Mouse (Mus musculus): ENCODE data around the gene Lpcat3. TPM values are rescaled to one million over a fixed set of nuclear protein-coding genes. Genes with fewer than 3 reads are reported as not detected.

The Lpcat3 gene
- polyA plus RNA-seq, 1 experiment from 2014 or later: 68.4 TPM

DNA sequence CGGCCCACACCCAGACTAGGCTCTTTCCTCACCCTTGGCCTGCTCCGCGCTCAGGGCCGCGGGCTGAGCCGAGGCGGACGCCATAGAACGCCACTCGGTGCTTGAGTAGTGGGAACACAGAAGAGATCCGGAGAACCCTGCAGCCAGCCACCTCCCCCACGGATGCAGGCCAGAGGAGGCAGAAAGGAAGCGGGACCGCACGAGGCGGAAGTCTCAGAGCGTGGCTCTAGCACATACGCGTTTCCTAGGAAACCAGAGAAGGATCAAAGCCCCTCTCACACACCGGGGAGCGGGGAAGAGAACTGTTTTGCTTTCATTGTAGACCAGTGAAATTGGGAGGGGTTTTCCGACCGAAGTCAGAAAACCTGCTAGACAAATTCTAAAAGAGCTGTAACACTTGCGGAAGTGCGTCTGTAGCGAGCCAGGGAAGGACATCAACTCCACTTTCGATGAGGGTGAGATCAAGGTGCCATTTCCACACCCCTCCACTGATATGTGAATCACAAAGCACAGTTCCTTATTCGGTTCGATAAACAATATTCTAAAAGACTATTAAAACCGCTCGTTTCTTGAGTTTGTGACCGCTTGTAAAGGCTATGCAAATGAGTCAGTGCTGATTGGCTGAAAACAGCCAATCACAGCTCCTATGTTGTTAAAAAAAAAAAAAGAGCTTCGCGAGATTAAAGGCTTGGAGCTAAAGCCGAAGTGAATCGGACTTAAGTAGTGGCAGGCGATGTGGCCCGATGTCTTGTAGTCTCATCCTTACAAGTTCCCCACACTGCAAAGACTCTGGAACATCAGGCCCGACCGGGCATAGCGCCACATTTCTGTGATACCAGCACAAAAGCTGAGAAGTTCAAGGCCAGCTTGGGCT lies 78.3 kb downstream of the Lpcat3 start, which contains the start of gene Grcc10:
Gene Grcc10 (minus strand): TSS at position 487 of the 874 bp plus-strand sequence.
- DNase-seq (peak; percentile 85), ATAC-seq (ENCODE audit: low read depth) (peak; percentile 82)
- Histone ChIP-seq H3K36me3 (peaks cover 6% of the 10 kb centered on the region), H3K4me2 (peak within 1 kb of the TSS; percentile 97), H3K9me3 (replicated peaks) (no peaks in the 10 kb centered on the region), H3K9ac (peak within 1 kb of the TSS; percentile 85), H3K27ac (peak within 1 kb of the TSS; percentile 98), H3K4me1 (replicated peaks) (peaks cover 56% of the 10 kb centered on the region), H3K27me3 (no peaks in the 10 kb centered on the region), H3K4me3 (replicated peaks) (peak within 1 kb of the TSS; percentile 67)
- WGBS (ENCODE audit: insufficient replicate concordance): under 1% methylated on average over 41 of the region's 41 CpGs

DNA sequence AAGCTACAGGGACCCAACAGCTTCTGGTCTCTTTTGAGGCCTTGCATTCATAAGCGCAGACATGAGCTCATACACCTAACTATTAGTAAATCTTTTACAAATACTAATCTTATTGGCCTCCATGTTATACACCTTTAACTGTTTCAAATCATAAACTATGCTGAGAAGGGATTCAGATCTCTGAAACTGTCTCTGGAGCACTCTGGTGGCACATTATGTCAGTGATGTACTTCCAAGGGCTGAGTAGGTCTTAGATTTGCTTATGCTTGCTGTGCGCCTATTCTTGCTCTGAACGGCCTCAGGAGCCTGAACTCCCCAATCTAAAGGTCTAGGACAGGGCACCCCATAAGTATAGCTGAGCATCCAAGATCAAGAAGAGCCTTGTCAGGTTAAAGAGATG lies 79.0 kb downstream of the Lpcat3 start:
- Histone ChIP-seq H3K4me2 (peak overlapping the region; percentile 97), H3K27ac (peak overlapping the region; percentile 98), H3K27me3 (no peaks in the 10 kb centered on the region), H3K36me3 (peaks cover 6% of the 10 kb centered on the region), H3K4me1 (replicated peaks) (peaks cover 63% of the 10 kb centered on the region), H3K9ac (peak overlapping the region; percentile 85), H3K9me3 (replicated peaks) (no peaks in the 10 kb centered on the region), H3K4me3 (replicated peaks) (peak overlapping the region; percentile 67)
- DNase-seq (no peak), ATAC-seq (ENCODE audit: low read depth) (no peak)
- 78% methylated on average over 3 of the region's 3 CpGs for WGBS (ENCODE audit: insufficient replicate concordance)

DNA sequence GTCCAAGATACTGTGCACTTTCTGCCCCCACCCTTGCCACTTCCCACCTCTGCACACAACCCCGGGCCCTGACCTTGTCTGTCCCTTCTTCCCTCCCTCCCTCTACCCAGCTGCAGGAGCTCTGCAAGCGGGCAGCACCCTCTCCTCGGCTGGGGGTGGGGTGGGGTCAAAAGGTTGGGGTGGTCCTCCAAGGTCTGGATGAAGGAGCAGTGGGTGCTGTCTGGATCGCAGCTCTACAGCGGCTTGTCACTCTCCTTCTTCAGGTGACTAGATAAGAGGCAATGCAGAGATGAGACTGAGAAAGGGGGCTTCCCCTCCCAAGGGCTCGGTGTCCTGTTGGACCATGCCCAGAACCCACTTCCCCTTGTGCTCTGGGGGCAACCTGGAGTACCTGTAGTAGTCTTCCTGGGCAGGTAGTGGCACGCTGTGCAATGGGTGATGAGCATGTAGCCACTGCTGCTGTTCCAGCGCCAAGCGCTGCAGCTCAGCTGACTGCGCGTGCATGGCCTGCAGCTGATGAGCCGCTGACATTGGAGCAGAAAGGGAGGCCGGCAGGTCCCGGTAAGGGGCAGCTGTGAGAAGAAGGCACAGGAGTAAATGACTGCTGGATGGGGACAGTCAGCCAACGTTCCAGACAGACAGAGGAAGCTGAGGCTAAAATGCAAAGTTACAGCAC lies 80.2 kb downstream of the Lpcat3 start:
- no peak for ATAC-seq (ENCODE audit: low read depth)
- Histone ChIP-seq H3K9me3 (replicated peaks) (no peaks in the 10 kb centered on the region), H3K36me3 (peaks cover 9% of the 10 kb centered on the region), H3K27ac (no peak overlapping the region), H3K4me3 (replicated peaks) (no peak overlapping the region), H3K4me2 (no peak overlapping the region), H3K27me3 (no peaks in the 10 kb centered on the region), H3K9ac (no peak overlapping the region), H3K4me1 (replicated peaks) (peaks cover 59% of the 10 kb centered on the region)
- no peak for DNase-seq
- WGBS (ENCODE audit: insufficient replicate concordance): 87% methylated on average over 15 of the region's 15 CpGs

DNA sequence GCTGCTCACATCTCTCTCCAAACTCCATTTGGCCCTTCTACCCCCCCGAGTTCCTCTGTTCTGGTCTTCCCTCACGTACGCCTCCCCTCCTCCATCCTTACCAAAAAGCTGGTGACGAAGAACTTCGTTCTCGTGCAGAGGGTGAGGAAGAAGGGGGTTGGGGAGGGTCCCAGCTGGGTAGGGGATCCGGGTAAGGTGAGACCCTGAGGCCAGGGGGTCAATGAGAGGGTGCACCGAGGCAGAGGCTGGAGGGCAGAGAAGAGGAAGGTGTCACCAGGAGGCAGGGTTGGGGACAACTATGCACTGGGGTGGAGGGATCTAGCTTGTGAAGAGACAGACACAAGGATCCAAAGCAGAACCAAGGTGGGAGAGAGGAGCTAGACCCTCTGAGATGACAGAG lies 80.8 kb downstream of the Lpcat3 start:
- H3K9ac ChIP-seq: no peak overlapping the region
- DNase-seq: no peak
- H3K4me1 ChIP-seq (replicated peaks): peaks cover 52% of the 10 kb centered on the region
- H3K27ac ChIP-seq: no peak overlapping the region
- no peaks in the 10 kb centered on the region for H3K27me3 ChIP-seq
- no peaks in the 10 kb centered on the region for H3K9me3 ChIP-seq (replicated peaks)
- H3K36me3 ChIP-seq: peaks cover 16% of the 10 kb centered on the region
- no peak for ATAC-seq (ENCODE audit: low read depth)
- H3K4me2 ChIP-seq: no peak overlapping the region
- no peak overlapping the region for H3K4me3 ChIP-seq (replicated peaks)
- 80% methylated on average over 8 of the region's 8 CpGs for WGBS (ENCODE audit: insufficient replicate concordance)

DNA sequence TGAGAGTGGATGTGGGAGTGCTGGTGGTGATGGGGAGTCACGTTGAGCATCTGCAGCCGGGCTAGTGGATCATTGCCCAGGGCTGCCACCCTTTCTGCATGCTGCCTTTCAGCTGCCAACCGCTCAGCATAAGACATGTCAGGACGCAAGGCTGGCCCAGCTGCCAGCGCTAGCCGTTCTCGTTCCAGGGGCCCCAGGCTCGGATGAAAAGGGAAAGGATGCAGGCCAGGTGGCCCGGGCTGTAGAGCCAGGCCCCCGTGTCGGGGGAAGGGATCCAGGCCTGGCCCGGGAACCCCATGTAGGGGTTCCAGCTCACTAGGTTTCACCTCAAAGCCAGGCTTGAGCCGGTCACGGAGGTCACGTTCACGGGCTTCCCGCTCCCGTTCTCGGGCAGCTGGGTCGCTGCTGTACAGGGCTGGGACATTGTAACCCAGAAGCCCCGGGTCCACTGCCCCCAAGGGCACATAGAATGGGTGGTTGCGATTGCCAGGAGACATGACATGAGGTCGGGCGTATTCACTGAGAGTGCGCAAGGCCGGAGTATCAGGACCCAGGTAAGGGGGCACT lies 82.0 kb downstream of the Lpcat3 start:
- Histone ChIP-seq H3K4me2 (peak overlapping the region; percentile 100), H3K9me3 (replicated peaks) (no peaks in the 10 kb centered on the region), H3K27ac (peak overlapping the region; percentile 47; the same call in 1 of the 2 replicates), H3K36me3 (peaks cover 16% of the 10 kb centered on the region), H3K4me1 (replicated peaks) (peaks cover 40% of the 10 kb centered on the region), H3K27me3 (no peaks in the 10 kb centered on the region), H3K9ac (peak overlapping the region; percentile 70), H3K4me3 (replicated peaks) (peak overlapping the region; percentile 71)
- DNase-seq (no peak), ATAC-seq (ENCODE audit: low read depth) (no peak)
- 69% methylated on average over 26 of the region's 26 CpGs for WGBS (ENCODE audit: insufficient replicate concordance)

DNA sequence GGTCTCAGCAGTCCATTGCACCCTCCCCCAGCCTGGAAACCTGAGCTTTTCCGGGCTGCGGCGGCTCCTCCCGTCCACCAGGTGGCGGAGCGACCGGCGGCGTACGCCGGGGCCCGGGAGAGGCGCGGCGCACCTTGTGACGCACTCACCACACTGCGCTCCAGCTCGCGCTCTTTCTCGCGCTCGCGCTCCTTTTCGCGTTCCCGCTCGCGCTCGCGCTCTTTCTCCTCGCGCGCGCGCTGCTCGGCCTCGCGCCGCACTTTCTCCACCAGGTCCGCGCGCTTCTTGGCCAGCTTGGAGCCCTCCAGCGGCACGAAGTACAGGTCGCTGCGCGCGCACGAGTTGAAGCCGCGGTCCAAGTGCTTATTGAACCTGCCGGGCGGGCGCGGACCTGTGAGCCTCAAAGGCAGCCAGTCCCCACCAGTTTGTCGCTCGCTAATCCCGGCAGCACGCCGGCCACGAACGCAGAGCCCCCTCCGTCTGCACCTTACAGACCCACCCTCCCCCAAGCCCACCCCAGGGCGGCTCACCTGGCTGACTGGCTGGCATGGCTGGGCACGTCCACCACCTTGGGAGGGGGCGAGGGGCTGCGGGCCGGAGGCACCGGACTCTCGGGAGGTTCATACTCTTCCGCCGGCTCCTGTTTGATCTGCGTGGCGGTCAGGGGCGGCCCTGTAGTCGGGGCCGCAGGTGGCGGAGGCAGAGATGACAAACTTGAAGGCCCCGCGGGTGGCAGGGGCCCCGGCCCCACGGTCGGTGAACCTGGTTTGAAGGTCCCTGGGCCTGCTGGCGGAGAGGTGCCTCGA lies 82.9 kb downstream of the Lpcat3 start:
- Histone ChIP-seq H3K36me3 (peaks cover 16% of the 10 kb centered on the region), H3K4me3 (replicated peaks) (peak overlapping the region; percentile 71), H3K27ac (peak overlapping the region; percentile 86), H3K4me1 (replicated peaks) (peaks cover 32% of the 10 kb centered on the region), H3K27me3 (no peaks in the 10 kb centered on the region), H3K9me3 (replicated peaks) (no peaks in the 10 kb centered on the region), H3K9ac (peak overlapping the region; percentile 91), H3K4me2 (peak overlapping the region; percentile 100)
- DNase-seq (peak; percentile 90), ATAC-seq (ENCODE audit: low read depth) (peak; percentile 76)
- under 1% methylated on average over 85 of the region's 85 CpGs for WGBS (ENCODE audit: insufficient replicate concordance)

DNA sequence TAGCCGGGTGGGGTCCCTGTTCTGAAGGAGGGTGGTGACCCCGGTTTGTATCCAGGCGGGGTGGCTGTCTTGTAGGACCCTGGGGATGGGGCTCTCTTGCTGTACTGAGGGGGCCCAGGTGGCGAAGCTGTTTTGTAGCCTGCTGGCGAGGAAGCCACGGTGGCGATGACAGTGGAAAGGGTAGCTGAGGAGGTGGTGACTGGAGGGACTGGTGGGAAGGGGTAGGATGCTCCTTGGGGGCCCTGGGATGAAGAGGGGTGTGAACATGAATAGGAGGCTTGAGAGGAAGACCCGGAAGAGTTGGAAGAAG lies 83.4 kb downstream of the Lpcat3 start:
- 28% methylated on average over 8 of the region's 8 CpGs for WGBS (ENCODE audit: insufficient replicate concordance)
- Histone ChIP-seq H3K4me1 (replicated peaks) (peaks cover 30% of the 10 kb centered on the region), H3K27ac (peak overlapping the region; percentile 86), H3K4me2 (peak overlapping the region; percentile 100), H3K4me3 (replicated peaks) (peak overlapping the region; percentile 71), H3K9ac (peak overlapping the region; percentile 91), H3K36me3 (peaks cover 16% of the 10 kb centered on the region), H3K9me3 (replicated peaks) (no peaks in the 10 kb centered on the region), H3K27me3 (no peaks in the 10 kb centered on the region)
- DNase-seq (no peak), ATAC-seq (ENCODE audit: low read depth) (no peak)

DNA sequence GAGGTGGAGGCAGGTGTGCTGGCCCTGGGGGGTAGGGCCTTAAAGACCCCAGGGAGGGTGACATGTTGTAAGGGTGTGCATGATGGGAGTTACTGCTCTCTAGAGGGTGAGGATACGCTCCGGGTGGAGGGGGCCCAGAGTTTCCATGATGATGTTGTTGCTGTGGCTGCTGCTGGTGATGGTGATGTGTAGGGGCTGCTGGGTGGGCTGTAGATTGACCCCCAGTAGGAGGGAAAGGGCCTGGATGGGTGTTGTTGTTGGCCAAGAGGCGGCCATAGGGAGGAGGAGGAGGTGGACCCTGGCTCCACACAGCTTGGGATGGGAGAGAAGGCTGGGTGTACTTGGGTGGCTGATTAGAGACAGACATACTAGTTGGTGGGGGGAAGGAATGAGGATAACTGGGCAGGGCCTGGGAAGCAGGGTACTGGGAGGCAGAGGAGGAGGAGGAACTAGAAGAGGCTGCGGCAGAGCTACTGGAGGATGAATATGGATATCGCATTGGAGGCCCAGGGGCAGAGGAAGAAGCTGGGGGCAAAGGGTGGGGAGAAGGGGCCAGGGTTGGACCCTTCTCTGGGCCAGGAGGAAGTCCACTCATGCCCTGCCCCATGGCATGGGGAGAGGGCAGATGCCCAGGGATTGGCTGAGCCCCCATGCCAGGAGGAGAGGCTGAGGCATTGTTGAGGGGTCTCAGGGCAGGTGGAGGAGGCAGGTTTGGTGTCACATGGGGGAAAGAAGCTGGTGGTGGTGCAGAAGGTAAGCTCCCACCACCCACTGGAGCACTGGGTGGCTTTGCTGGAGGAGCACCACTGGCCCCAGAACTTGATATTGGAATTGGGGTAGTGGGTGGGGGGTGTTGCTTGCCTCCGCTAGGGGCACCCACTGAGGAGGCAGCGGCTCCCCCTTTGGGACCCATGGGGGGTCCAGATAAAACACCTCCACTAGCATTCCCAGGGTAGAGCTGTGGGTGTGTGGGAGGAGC lies 84.1 kb downstream of the Lpcat3 start:
- peaks cover 16% of the 10 kb centered on the region for H3K36me3 ChIP-seq
- H3K4me1 ChIP-seq (replicated peaks): peaks cover 28% of the 10 kb centered on the region
- H3K9me3 ChIP-seq (replicated peaks): no peaks in the 10 kb centered on the region
- no peaks in the 10 kb centered on the region for H3K27me3 ChIP-seq
- ATAC-seq (ENCODE audit: low read depth) (no peak), DNase-seq (no peak)
- H3K4me3 ChIP-seq (replicated peaks): peak overlapping the region; percentile 71
- no peak overlapping the region for H3K27ac ChIP-seq
- WGBS (ENCODE audit: insufficient replicate concordance): 79% methylated on average over 7 of the region's 7 CpGs
- peak overlapping the region; percentile 91 for H3K9ac ChIP-seq
- peak overlapping the region; percentile 100 for H3K4me2 ChIP-seq

DNA sequence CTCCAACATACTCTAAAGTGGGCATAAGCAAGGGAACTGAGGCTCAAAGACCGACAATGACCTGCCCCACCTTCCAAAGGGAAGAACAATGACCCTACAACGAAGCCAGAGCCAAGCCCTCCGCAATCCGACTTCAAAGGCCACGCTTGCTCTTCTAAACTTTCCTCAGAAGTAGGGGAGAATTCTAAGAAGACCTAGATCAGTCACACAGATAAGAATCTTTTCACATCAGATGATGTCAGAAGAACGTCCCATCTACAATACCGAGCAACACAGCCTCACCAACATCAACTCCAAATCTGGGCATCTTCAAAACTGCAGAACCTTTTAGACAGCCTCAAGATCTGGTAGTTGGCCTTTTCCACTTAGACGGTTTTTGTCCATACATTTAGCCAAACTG lies 87.6 kb downstream of the Lpcat3 start:
- no peak overlapping the region for H3K9ac ChIP-seq
- 67% methylated on average over 8 of the region's 8 CpGs for WGBS (ENCODE audit: insufficient replicate concordance)
- H3K27me3 ChIP-seq: peaks cover 30% of the 10 kb centered on the region
- DNase-seq: no peak
- no peak overlapping the region for H3K4me2 ChIP-seq
- no peak overlapping the region for H3K4me3 ChIP-seq (replicated peaks)
- no peak for ATAC-seq (ENCODE audit: low read depth)
- H3K36me3 ChIP-seq: peaks cover 10% of the 10 kb centered on the region; the same call in 1 of the 2 replicates
- no peaks in the 10 kb centered on the region for H3K9me3 ChIP-seq (replicated peaks)
- H3K27ac ChIP-seq: no peak overlapping the region
- H3K4me1 ChIP-seq (replicated peaks): peaks cover 29% of the 10 kb centered on the region

DNA sequence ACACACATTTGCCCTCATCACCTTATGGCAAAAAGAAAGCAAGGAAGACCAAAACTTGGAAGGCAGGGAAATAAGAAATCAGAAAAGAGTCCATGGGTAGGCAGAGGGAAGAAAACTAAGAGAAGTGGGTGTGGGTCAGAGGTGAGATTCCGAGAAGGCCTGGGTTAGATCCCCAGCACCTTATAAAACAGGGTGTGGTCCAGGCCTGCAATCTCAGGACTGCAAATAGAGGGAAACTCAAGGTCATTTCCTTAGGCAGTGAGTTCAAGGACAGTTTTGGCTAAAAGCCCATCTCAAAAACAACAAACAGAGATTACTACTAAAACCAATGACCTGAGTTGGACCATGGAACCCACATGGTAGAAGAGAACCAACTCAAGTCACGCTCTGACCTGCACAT lies 91.0 kb downstream of the Lpcat3 start:
- H3K36me3 ChIP-seq: no peaks in the 10 kb centered on the region
- no peak overlapping the region for H3K4me2 ChIP-seq
- DNase-seq (no peak), ATAC-seq (ENCODE audit: low read depth) (no peak)
- H3K27me3 ChIP-seq: peaks cover 65% of the 10 kb centered on the region
- H3K9ac ChIP-seq: no peak overlapping the region
- no peaks in the 10 kb centered on the region for H3K9me3 ChIP-seq (replicated peaks)
- peaks cover 37% of the 10 kb centered on the region for H3K4me1 ChIP-seq (replicated peaks)
- H3K27ac ChIP-seq: no peak overlapping the region
- WGBS (ENCODE audit: insufficient replicate concordance): 65% methylated on average over 2 of the region's 2 CpGs
- H3K4me3 ChIP-seq (replicated peaks): no peak overlapping the region
